Mouse (Mus musculus) neural tube, embryonic 14.5 days (tissue): ENCODE measurements around the gene Ttc29. TPM values are rescaled to one million over a fixed set of nuclear protein-coding genes. Genes with fewer than 3 reads are reported as not detected.
A peak's percentile ranks its signal among the peaks of the same experiment; 100 is the strongest.

Source experiments
- ATAC-seq: fragments of 200-750 bp; cut with Nextera tagmentation; 2 replicates; pipeline ENCODE4 v1.8.0; 2017; ENCODE audit warnings: low read depth, mild to moderate bottlenecking, moderate TSS enrichment, moderate library complexity
- H3K27ac ChIP-seq: fragments of 300-500 bp; sonication (generic); 2 replicates; pipeline ENCODE4 v1.5.1; 2014; ENCODE audit warnings: low read depth, mild to moderate bottlenecking, control low read depth, low read length, moderate library complexity, mixed read lengths
- H3K27me3 ChIP-seq: fragments of 300-500 bp; sonication (generic); 2 replicates; pipeline ENCODE4 v1.6.1; 2014; ENCODE audit warnings: low read length; ENCODE audit not compliant: control insufficient read depth, insufficient read depth
- H3K36me3 ChIP-seq: fragments of 300-500 bp; sonication (generic); 2 replicates; pipeline ENCODE4 v1.6.1; 2014; ENCODE audit warnings: low read length, mixed read lengths; ENCODE audit not compliant: control insufficient read depth, insufficient read depth
- H3K4me1 ChIP-seq: fragments of 300-500 bp; sonication (generic); 2 replicates; pipeline ENCODE4 v1.6.1; 2014; ENCODE audit warnings: low read length; ENCODE audit not compliant: control insufficient read depth, insufficient read depth
- H3K4me2 ChIP-seq: fragments of 300-500 bp; sonication (generic); 2 replicates; pipeline ENCODE4 v1.6.1; 2014; ENCODE audit warnings: mild to moderate bottlenecking, low read depth, low read length, control low read depth
- H3K4me3 ChIP-seq: fragments of 300-500 bp; sonication (generic); 2 replicates; pipeline ENCODE4 v1.5.1; 2014; ENCODE audit warnings: low read depth, low read length, control low read depth, mixed read lengths
- H3K9ac ChIP-seq: fragments of 300-500 bp; sonication (generic); replicated peaks from 2 replicates; pipeline ENCODE4 v1.6.1; 2014; ENCODE audit warnings: low read depth, mild to moderate bottlenecking, control low read depth, low read length, mixed read lengths
- H3K9me3 ChIP-seq: fragments of 300-500 bp; sonication (generic); 2 replicates; pipeline ENCODE4 v1.6.1; 2016; ENCODE audit warnings: low read length; ENCODE audit not compliant: control insufficient read depth
- WGBS: fragments of 180-500 bp; shearing (Covaris S2); extraction: QIAGEN DNeasy Blood & Tissue Kit; methylation state at CpG from one replicate; pipeline ENCODE4 v1.1.7; 2014; 5-methylcytosine and 5-hydroxymethylcytosine counted together
- polyA plus RNA-seq: library from polyadenylated mRNA; unstranded; fragments of >200 nt; fragmentation: Nextera tagmentation; extraction: Ambion mirVana; gene quantifications from 2 replicates; pipeline ENCODE4 v1.2.1, GENCODE M21; 2014

Ttc29 gene
- polyA plus RNA-seq, 1 experiment from 2014 or later, result 0.58 TPM

- H3K4me2 ChIP-seq, result peak overlapping the region; percentile 78; the same call in 1 of the 2 replicates
- 2% methylated on average over 8 of the region's 8 CpGs for WGBS
- 0 out of 2 replicates have a peak overlapping the region, but pooled peaks have one; percentile 16 for H3K9ac ChIP-seq
Measured at GRCm38 (mm10) chr8:78434340-78434739, 221.2 kb downstream of the Ttc29 start.

GRCm38 (mm10) chr8:78434823-78435623 lies 221.9 kb downstream of the Ttc29 start:
- H3K4me2 ChIP-seq, result peak overlapping the region; percentile 78; the same call in 1 of the 2 replicates
- H3K9me3 ChIP-seq, result no peaks in the 10 kb centered on the region
- peak overlapping the region; percentile 16; the same call in 1 of the 2 replicates for H3K9ac ChIP-seq
- H3K36me3 ChIP-seq, result no peaks in the 10 kb centered on the region
- H3K27ac ChIP-seq, result peak overlapping the region; percentile 2
- 0 out of 2 replicates have a peak, but pooled peaks cover 12% of the 10 kb centered on the region for H3K4me1 ChIP-seq
- H3K27me3 ChIP-seq, result peaks cover 50% of the 10 kb centered on the region
- H3K4me3 ChIP-seq, result peak overlapping the region; percentile 40
- under 1% methylated on average over 61 of the region's 62 CpGs for WGBS
- 0 out of 2 replicates have a peak, but pooled peaks have one; percentile 3 for ATAC-seq

More at GRCm38 (mm10) chr8:78434340-78434739, 221.2 kb downstream of the Ttc29 start:
- peaks cover 50% of the 10 kb centered on the region for H3K27me3 ChIP-seq
- H3K4me3 ChIP-seq, result peak overlapping the region; percentile 40
- H3K36me3 ChIP-seq, result no peaks in the 10 kb centered on the region
- H3K4me1 ChIP-seq, result 0 out of 2 replicates have a peak, but pooled peaks cover 12% of the 10 kb centered on the region
- 0 out of 2 replicates have a peak overlapping the region, but pooled peaks have one; percentile 2 for H3K27ac ChIP-seq
- H3K9me3 ChIP-seq, result no peaks in the 10 kb centered on the region
- no peak for ATAC-seq

- ATAC-seq, result no peak
- WGBS, result under 1% methylated on average over 18 of the region's 18 CpGs
- Histone ChIP-seq H3K4me1 (0 out of 2 replicates have a peak, but pooled peaks cover 12% of the 10 kb centered on the region), H3K9ac (peak overlapping the region; percentile 16; the same call in 1 of the 2 replicates), H3K4me2 (peak overlapping the region; percentile 78), H3K27ac (peak overlapping the region; percentile 2; the same call in 1 of the 2 replicates), H3K27me3 (peaks cover 45% of the 10 kb centered on the region), H3K9me3 (no peaks in the 10 kb centered on the region), H3K36me3 (no peaks in the 10 kb centered on the region), H3K4me3 (peak overlapping the region; percentile 40)
Measured at GRCm38 (mm10) chr8:78435624-78435960, 222.5 kb downstream of the Ttc29 start.

DNA sequence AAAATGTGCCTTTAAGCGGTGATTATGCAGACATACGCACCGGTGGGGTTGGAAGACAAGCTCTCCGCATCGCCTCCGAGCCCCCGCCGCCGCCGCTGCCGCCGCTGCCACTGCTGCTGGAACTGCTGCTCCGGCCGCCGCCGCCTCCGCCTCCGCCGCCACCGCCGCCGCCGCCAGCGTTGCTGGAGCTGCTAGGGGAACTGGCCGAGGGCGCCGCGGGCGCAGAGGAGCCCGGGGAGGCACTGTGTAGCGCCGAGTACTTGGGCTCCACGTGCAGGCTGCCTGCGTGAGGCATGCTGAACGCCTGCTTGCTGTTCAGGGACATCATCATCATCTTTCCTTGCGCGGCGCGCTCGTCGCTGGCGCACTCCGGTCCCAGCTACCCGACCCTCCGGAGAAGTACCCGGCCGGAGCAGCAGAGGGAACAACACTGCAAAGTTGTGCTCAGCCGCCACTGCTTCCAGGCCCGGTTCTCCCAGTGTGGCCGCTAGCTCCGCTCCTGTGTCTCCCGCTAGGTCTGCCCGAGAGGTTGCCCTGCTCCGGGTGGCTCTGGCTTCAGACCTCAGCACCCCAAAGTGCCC lies 223.1 kb downstream of the Ttc29 start, which contains the start of gene Pou4f2:
Gene Pou4f2 (minus strand): TSS at position 575 of the 581 bp plus-strand sequence.
- peaks cover 44% of the 10 kb centered on the region for H3K27me3 ChIP-seq
- WGBS, result under 1% methylated on average over 42 of the region's 54 CpGs

GRCm38 (mm10) chr8:78436661-78437060 lies 223.6 kb downstream of the Ttc29 start:
- Histone ChIP-seq H3K27me3 (peaks cover 41% of the 10 kb centered on the region), H3K27ac (0 out of 2 replicates have a peak overlapping the region, but pooled peaks have one; percentile 52), H3K9ac (peak overlapping the region; percentile 50; the same call in 1 of the 2 replicates), H3K36me3 (no peaks in the 10 kb centered on the region), H3K4me2 (peak overlapping the region; percentile 78), H3K4me3 (peak overlapping the region; percentile 40), H3K9me3 (no peaks in the 10 kb centered on the region), H3K4me1 (0 out of 2 replicates have a peak, but pooled peaks cover 12% of the 10 kb centered on the region)
- WGBS, result 1% methylated on average over 17 of the region's 25 CpGs
- peak; percentile 35 for ATAC-seq

More for the DNA sequence above, 223.1 kb downstream of the Ttc29 start, which contains the start of gene Pou4f2:
- H3K4me3 ChIP-seq, result peak within 1 kb of the TSS; percentile 40
- H3K9me3 ChIP-seq, result no peaks in the 10 kb centered on the region
- no peaks in the 10 kb centered on the region for H3K36me3 ChIP-seq
- peak within 1 kb of the TSS; percentile 78 for H3K4me2 ChIP-seq
- ATAC-seq, result peak; percentile 53
- H3K27ac ChIP-seq, result peak within 1 kb of the TSS; percentile 52
- 0 out of 2 replicates have a peak, but pooled peaks cover 12% of the 10 kb centered on the region for H3K4me1 ChIP-seq
- H3K9ac ChIP-seq, result peak within 1 kb of the TSS; percentile 50

DNA sequence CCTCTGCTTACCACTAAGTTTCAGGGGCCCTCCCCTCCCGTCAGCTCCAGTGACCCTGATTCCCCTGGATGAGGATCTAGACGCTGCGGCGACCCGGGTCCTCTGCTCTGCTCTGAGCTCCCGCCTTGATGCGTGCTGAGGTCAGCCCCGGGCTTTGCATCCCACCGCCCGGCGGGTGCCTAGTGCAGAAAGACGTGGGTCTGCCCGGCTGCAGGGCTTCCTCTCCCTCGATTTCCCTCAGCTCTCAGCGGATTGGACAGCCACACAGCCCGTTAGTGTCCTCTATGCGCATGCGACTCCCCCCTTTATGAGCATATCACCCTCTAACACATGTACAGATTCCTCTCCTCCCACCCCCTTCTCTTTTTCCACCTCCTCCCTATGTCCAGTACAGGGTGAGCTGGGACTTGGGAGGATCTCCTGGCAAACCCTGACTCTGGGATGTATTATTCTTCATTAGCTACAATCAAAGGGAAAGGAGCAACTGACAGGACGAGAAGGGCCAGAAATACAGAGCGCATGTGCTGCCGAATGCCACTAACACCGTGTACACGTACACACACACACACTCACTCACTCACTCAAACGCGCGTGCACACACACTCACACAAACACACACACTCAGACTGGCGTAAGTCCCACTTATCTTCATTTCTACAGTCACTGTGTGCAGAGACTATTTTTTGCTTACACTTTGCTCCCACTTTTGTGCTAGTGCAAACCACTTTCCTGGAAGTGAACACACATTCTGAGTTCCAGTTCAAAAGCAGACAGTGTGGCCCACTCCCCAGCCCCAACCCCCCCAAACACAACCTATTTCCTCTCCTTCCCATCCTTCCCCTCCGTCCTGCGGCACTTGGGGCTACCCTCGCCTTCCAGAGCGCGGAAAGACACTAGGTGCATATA lies 224.3 kb downstream of the Ttc29 start:
- H3K4me2 ChIP-seq, result peak overlapping the region; percentile 78
- peaks cover 34% of the 10 kb centered on the region for H3K27me3 ChIP-seq
- no peak overlapping the region for H3K27ac ChIP-seq
- H3K4me3 ChIP-seq, result peak overlapping the region; percentile 40
- no peak overlapping the region for H3K9ac ChIP-seq
- WGBS, result 1% methylated on average over 32 of the region's 32 CpGs
- no peaks in the 10 kb centered on the region for H3K9me3 ChIP-seq
- 0 out of 2 replicates have a peak, but pooled peaks cover 12% of the 10 kb centered on the region for H3K4me1 ChIP-seq
- ATAC-seq, result peak; percentile 65
- H3K36me3 ChIP-seq, result no peaks in the 10 kb centered on the region

- no peak overlapping the region for H3K9ac ChIP-seq
- no peaks in the 10 kb centered on the region for H3K9me3 ChIP-seq
- H3K36me3 ChIP-seq, result no peaks in the 10 kb centered on the region
- no peak for ATAC-seq
- WGBS, result 0% methylated on average over 17 of the region's 18 CpGs
- H3K4me1 ChIP-seq, result 0 out of 2 replicates have a peak, but pooled peaks cover 12% of the 10 kb centered on the region
- H3K4me2 ChIP-seq, result peak overlapping the region; percentile 38; the same call in 1 of the 2 replicates
- peak overlapping the region; percentile 9; the same call in 1 of the 2 replicates for H3K4me3 ChIP-seq
- H3K27me3 ChIP-seq, result peaks cover 30% of the 10 kb centered on the region
- no peak overlapping the region for H3K27ac ChIP-seq
Measured at GRCm38 (mm10) chr8:78438121-78438520, 225.0 kb downstream of the Ttc29 start.

DNA sequence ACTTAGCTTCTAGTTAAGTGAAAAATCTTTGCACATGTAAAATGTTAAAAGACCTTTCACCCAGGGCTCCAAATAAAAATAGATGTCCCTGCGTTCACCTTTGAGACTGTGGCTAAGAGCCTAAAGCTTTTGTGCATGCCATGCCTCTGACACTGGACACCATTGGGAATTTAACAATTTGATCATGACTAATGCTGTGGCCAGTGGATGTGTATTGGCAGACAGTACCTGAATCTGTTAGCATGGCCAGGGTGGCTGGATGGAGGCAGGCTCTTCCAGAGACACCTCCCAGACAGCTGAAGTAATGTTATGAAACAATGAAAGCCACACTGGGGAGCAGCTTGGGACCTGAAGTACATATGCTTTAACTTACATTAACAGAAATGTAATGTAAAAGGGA lies 229.7 kb downstream of the Ttc29 start:
- Histone ChIP-seq H3K27me3 (peaks cover 6% of the 10 kb centered on the region), H3K27ac (no peak overlapping the region), H3K4me1 (no peaks in the 10 kb centered on the region), H3K9me3 (no peaks in the 10 kb centered on the region), H3K36me3 (no peaks in the 10 kb centered on the region), H3K4me2 (no peak overlapping the region), H3K4me3 (no peak overlapping the region), H3K9ac (no peak overlapping the region)
- 91% methylated on average over 1 of the region's 1 CpGs for WGBS
- ATAC-seq, result no peak
